Mouse (Mus musculus) bone marrow, adult 2 months (tissue): ENCODE data around the gene Tspan5. TPM values are rescaled to one million over a fixed set of nuclear protein-coding genes. Genes with fewer than 3 reads are reported as not detected.

Experiments used
- H3K27ac ChIP-seq: fragments of 200-500 bp; 2 replicates; pipeline ENCODE4 v1.5.1; 2012; ENCODE audit warnings: low read depth, mild to moderate bottlenecking, control low read depth, inconsistent platforms, low read length; ENCODE audit not compliant: control insufficient read depth, poor library complexity, insufficient read depth
- H3K4me1 ChIP-seq: fragments of 200-500 bp; 2 replicates; pipeline ENCODE4 v1.6.1; 2011; ENCODE audit warnings: low read length; ENCODE audit not compliant: control insufficient read depth, insufficient read depth
- H3K4me3 ChIP-seq: fragments of 200-500 bp; replicated peaks from 2 replicates; pipeline ENCODE3; 2011; ENCODE audit warnings: mild to moderate bottlenecking, low read depth, low read length, control low read depth; ENCODE audit not compliant: control insufficient read depth
- CTCF ChIP-seq: fragments of 200-500 bp; IDR thresholded peaks from 2 replicates; pipeline ENCODE4 v1.5.1; 2011; ENCODE audit warnings: low read length, control low read depth; ENCODE audit not compliant: control insufficient read depth, insufficient read depth
- POLR2A ChIP-seq: fragments of 200-500 bp; IDR thresholded peaks from 2 replicates; pipeline ENCODE4 v1.6.1; 2011; ENCODE audit warnings: low read depth, mild to moderate bottlenecking, control low read depth, low read length, borderline replicate concordance; ENCODE audit not compliant: control insufficient read depth
- WGBS: fragments of 180-500 bp; shearing (Covaris S2); methylation state at CpG from one replicate; pipeline ENCODE4 v1.1.7; 2018; 5-methylcytosine and 5-hydroxymethylcytosine counted together
- polyA plus RNA-seq: library from polyadenylated mRNA; stranded (reverse); fragments of >200 nt; gene quantifications from 2 replicates; pipeline ENCODE4 v1.2.4, GENCODE M21; 2011; ENCODE audit warnings: low replicate concordance; ENCODE audit not compliant: missing spikeins, insufficient read depth, insufficient read length

Tspan5 gene
- polyA plus RNA-seq, 1 experiment, result 8.3 TPM

- Histone ChIP-seq H3K4me3 (no peak overlapping the region), H3K27ac (no peak overlapping the region), H3K4me1 (no peaks in the 10 kb centered on the region)
- 86% methylated on average over 8 of the region's 8 CpGs for WGBS
- TF ChIP-seq POLR2A, result no peak
- TF ChIP-seq CTCF, result no peak
These were observed 84.3 kb downstream of the Tspan5 start for GRCm38 (mm10) chr3:138826243-138826800.

- H3K4me3 ChIP-seq, result no peak overlapping the region
- 84% methylated on average over 9 of the region's 9 CpGs for WGBS
- TF ChIP-seq CTCF (no peak), POLR2A (no peak)
- H3K4me1 ChIP-seq, result no peaks in the 10 kb centered on the region
- no peak overlapping the region for H3K27ac ChIP-seq
These were observed 91.0 kb downstream of the Tspan5 start for GRCm38 (mm10) chr3:138832827-138833517.

GRCm38 (mm10) chr3:138834174-138834573, 92.2 kb downstream of the Tspan5 start:
- Histone ChIP-seq H3K4me3 (no peak overlapping the region), H3K27ac (no peak overlapping the region), H3K4me1 (no peaks in the 10 kb centered on the region; the same call in 1 of the 2 replicates)
- 70% methylated on average over 11 of the region's 11 CpGs for WGBS
- TF ChIP-seq POLR2A (no peak), CTCF (no peak)

- Histone ChIP-seq H3K4me3 (no peak overlapping the region), H3K27ac (no peak overlapping the region), H3K4me1 (no peaks in the 10 kb centered on the region; the same call in 1 of the 2 replicates)
- no peak for TF ChIP-seq POLR2A
- no peak for TF ChIP-seq CTCF
- 74% methylated on average over 5 of the region's 5 CpGs for whole genome bisulfite sequencing
These were observed 94.9 kb downstream of the Tspan5 start for GRCm38 (mm10) chr3:138836937-138837336.

GRCm38 (mm10) chr3:138837651-138838050, 95.7 kb downstream of the Tspan5 start:
- Histone ChIP-seq H3K4me1 (no peaks in the 10 kb centered on the region; the same call in 1 of the 2 replicates), H3K27ac (no peak overlapping the region), H3K4me3 (no peak overlapping the region)
- TF ChIP-seq CTCF (no peak), POLR2A (no peak)
- WGBS, result 84% methylated on average over 6 of the region's 6 CpGs

GRCm38 (mm10) chr3:138839656-138840055, 97.7 kb downstream of the Tspan5 start:
- Histone ChIP-seq H3K4me3 (no peak overlapping the region), H3K27ac (no peak overlapping the region), H3K4me1 (no peaks in the 10 kb centered on the region; the same call in 1 of the 2 replicates)
- 43% methylated on average over 6 of the region's 6 CpGs for WGBS
- TF ChIP-seq POLR2A, result no peak
- TF ChIP-seq CTCF, result no peak

GRCm38 (mm10) chr3:138841288-138841687, 99.3 kb downstream of the Tspan5 start:
- TF ChIP-seq POLR2A, result no peak
- TF ChIP-seq CTCF, result no peak
- Histone ChIP-seq H3K4me1 (no peaks in the 10 kb centered on the region; the same call in 1 of the 2 replicates), H3K27ac (no peak overlapping the region), H3K4me3 (no peak overlapping the region)
- 73% methylated on average over 5 of the region's 5 CpGs for WGBS

DNA sequence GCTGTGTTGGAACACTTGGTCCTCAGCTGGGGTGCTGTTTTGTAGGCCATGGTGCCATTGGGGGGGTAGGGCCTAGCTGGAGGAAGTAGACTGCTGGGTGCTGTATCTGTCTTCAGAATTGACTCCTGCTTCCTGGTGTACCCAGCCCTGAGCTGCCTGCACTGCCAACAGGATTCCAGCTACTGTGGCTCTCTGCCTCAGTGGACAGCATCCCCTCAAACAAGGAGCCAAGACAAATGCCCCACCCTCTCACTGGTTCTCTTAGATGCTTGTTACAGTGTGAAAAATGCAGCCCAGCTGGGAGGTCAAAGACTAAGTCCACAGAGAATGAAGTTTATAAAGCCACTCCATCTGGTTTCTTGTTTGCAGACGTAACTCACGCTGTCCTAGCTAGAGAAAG, 101.2 kb downstream of the Tspan5 start:
- H3K27ac ChIP-seq, result no peak overlapping the region
- no peak for TF ChIP-seq CTCF
- no peak for TF ChIP-seq POLR2A
- 91% methylated on average over 2 of the region's 2 CpGs for WGBS
- no peaks in the 10 kb centered on the region; the same call in 1 of the 2 replicates for H3K4me1 ChIP-seq
- H3K4me3 ChIP-seq, result no peak overlapping the region
